Mouse (Mus musculus) C2C12 (cell line): ENCODE measurements at regions not wholly inside any gene's neighbourhood (a gene's known extent, or its start where the extent isn't known, plus 50 kb on each side); places are given as distances from the start of the nearest gene placed in this dataset.

ENCODE experiments used
- H3K27me3 ChIP-seq: one replicate; pipeline ENCODE4 v1.6.1; 2011; ENCODE audit not compliant: control insufficient read depth, insufficient read depth, insufficient read length
- H3K36me3 ChIP-seq: one replicate; pipeline ENCODE4 v1.6.1; 2011; ENCODE audit not compliant: control insufficient read depth, insufficient read depth
- H3K4me3 ChIP-seq: one replicate; pipeline ENCODE4 v1.5.1; 2011; ENCODE audit warnings: mild to moderate bottlenecking, control low read depth; ENCODE audit not compliant: poor library complexity, insufficient read depth, severe bottlenecking
- H3K79me2 ChIP-seq: one replicate; pipeline ENCODE4 v1.6.1; 2011; ENCODE audit not compliant: control insufficient read depth, insufficient read depth
- H3K79me3 ChIP-seq: one replicate; pipeline ENCODE4 v1.6.1; 2011; ENCODE audit warnings: low read depth, control low read depth
- H3ac ChIP-seq: one replicate; pipeline ENCODE3; 2011; ENCODE audit warnings: low read depth; ENCODE audit not compliant: control insufficient read depth, insufficient read length
- CEBPB ChIP-seq: IDR thresholded peaks from one replicate; pipeline ENCODE4 v1.6.1; 2011; ENCODE audit warnings: low read depth, mild to moderate bottlenecking, control low read depth, moderate library complexity
- CTCF ChIP-seq: IDR thresholded peaks from one replicate; pipeline ENCODE4 v1.5.1; 2011; ENCODE audit not compliant: control insufficient read depth, insufficient read depth, insufficient read length
- FOSL1 ChIP-seq: IDR thresholded peaks from one replicate; pipeline ENCODE4 v1.8.0; 2011; ENCODE audit warnings: mild to moderate bottlenecking, low read length; ENCODE audit not compliant: poor library complexity, insufficient read depth, severe bottlenecking
- MAX ChIP-seq: IDR thresholded peaks from one replicate; pipeline ENCODE4 v1.6.1; 2011; ENCODE audit warnings: mild to moderate bottlenecking, control low read depth
- MYOD1 ChIP-seq: IDR thresholded peaks from one replicate; pipeline ENCODE4 v1.6.1; 2011; ENCODE audit warnings: low read depth; ENCODE audit not compliant: control insufficient read depth, insufficient read length
- MYOG ChIP-seq: IDR thresholded peaks from one replicate; pipeline ENCODE4 v1.6.1; 2011; ENCODE audit not compliant: control insufficient read depth, insufficient read length; ENCODE audit errors: extremely low read depth
- USF1 ChIP-seq: IDR thresholded peaks from one replicate; pipeline ENCODE4 v1.6.1; 2011; ENCODE audit warnings: low read depth, mild to moderate bottlenecking, control low read depth, moderate library complexity

- no peaks in the 10 kb centered on the region for H3K79me2 ChIP-seq
- no peak overlapping the region for H3ac ChIP-seq
- no peaks in the 10 kb centered on the region for H3K36me3 ChIP-seq
- TF ChIP-seq MYOG (no peak), MAX (no peak), USF1 (no peak), MYOD1 (no peak), CEBPB (no peak), CTCF (no peak), FOSL1 (no peak)
- H3K4me3 ChIP-seq, result no peak overlapping the region
- H3K79me3 ChIP-seq, result no peaks in the 10 kb centered on the region
- no peaks in the 10 kb centered on the region for H3K27me3 ChIP-seq
Observed at GRCm38 (mm10) chr11:71615526-71615925, 134.2 kb upstream of the Wscd1 start.

- H3ac ChIP-seq, result no peak overlapping the region
- no peaks in the 10 kb centered on the region for H3K36me3 ChIP-seq
- H3K79me2 ChIP-seq, result no peaks in the 10 kb centered on the region
- no peak overlapping the region for H3K4me3 ChIP-seq
- H3K79me3 ChIP-seq, result no peaks in the 10 kb centered on the region
- TF ChIP-seq FOSL1 (no peak), MAX (no peak), USF1 (no peak), CEBPB (no peak), CTCF (no peak), MYOG (no peak), MYOD1 (no peak)
- no peaks in the 10 kb centered on the region for H3K27me3 ChIP-seq
Observed at GRCm38 (mm10) chr11:71625501-71626191, 124.1 kb upstream of the Wscd1 start.

- Histone ChIP-seq H3K4me3 (no peak overlapping the region), H3K79me2 (no peaks in the 10 kb centered on the region), H3K79me3 (no peaks in the 10 kb centered on the region), H3ac (no peak overlapping the region), H3K27me3 (no peaks in the 10 kb centered on the region), H3K36me3 (no peaks in the 10 kb centered on the region)
- TF ChIP-seq CEBPB, result no peak
- TF ChIP-seq USF1, result no peak
- TF ChIP-seq CTCF, result no peak
- TF ChIP-seq MYOD1, result no peak
- no peak for TF ChIP-seq MAX
- no peak for TF ChIP-seq MYOG
- TF ChIP-seq FOSL1, result no peak
Observed at GRCm38 (mm10) chr11:71636111-71636510, 113.6 kb upstream of the Wscd1 start.

- Histone ChIP-seq H3K79me3 (no peaks in the 10 kb centered on the region), H3K36me3 (no peaks in the 10 kb centered on the region), H3ac (no peak overlapping the region), H3K27me3 (no peaks in the 10 kb centered on the region), H3K79me2 (no peaks in the 10 kb centered on the region), H3K4me3 (no peak overlapping the region)
- no peak for TF ChIP-seq USF1
- TF ChIP-seq CEBPB, result no peak
- no peak for TF ChIP-seq MYOG
- TF ChIP-seq MYOD1, result no peak
- TF ChIP-seq MAX, result no peak
- TF ChIP-seq FOSL1, result no peak
- TF ChIP-seq CTCF, result no peak
Observed at GRCm38 (mm10) chr11:71636785-71637184, 112.9 kb upstream of the Wscd1 start.

- no peak overlapping the region for H3K4me3 ChIP-seq
- no peaks in the 10 kb centered on the region for H3K79me3 ChIP-seq
- TF ChIP-seq MAX, result no peak
- peaks cover 4% of the 10 kb centered on the region for H3K27me3 ChIP-seq
- no peaks in the 10 kb centered on the region for H3K79me2 ChIP-seq
- no peak overlapping the region for H3ac ChIP-seq
- H3K36me3 ChIP-seq, result no peaks in the 10 kb centered on the region
Observed at GRCm38 (mm10) chr11:71642886-71643285, 106.8 kb upstream of the Wscd1 start.

GRCm38 (mm10) chr11:71651756-71652380 lies 97.9 kb upstream of the Wscd1 start:
- Histone ChIP-seq H3K4me3 (no peak overlapping the region), H3K27me3 (no peaks in the 10 kb centered on the region), H3ac (no peak overlapping the region), H3K79me3 (no peaks in the 10 kb centered on the region), H3K36me3 (no peaks in the 10 kb centered on the region), H3K79me2 (no peaks in the 10 kb centered on the region)
- TF ChIP-seq FOSL1 (no peak), USF1 (no peak), CTCF (no peak)
